Mouse (Mus musculus) heart, embryonic 16.5 days (tissue): Measurements from ENCODE around the gene Haus8. TPM values are rescaled to one million over a fixed set of nuclear protein-coding genes. Genes with fewer than 3 reads are reported as not detected.
"Not testable (repeated sequence)": the region's sequence is repeated elsewhere in the genome, so short reads cannot be mapped to it uniquely, and the experiment has no call there.

Experiments used
- ATAC-seq: fragments of 200-750 bp; cut with Nextera tagmentation; replicated peaks from 2 replicates; pipeline ENCODE4 v1.8.0; 2017; ENCODE audit warnings: moderate number of reproducible peaks; ENCODE audit not compliant: insufficient read depth, low FRiP score; ENCODE audit errors: extremely low read depth
- H3K27ac ChIP-seq: fragments of 300-500 bp; sonication (generic); 2 replicates; pipeline ENCODE4 v1.5.1; 2014; ENCODE audit warnings: mild to moderate bottlenecking, low read length, control low read depth, moderate library complexity
- H3K27me3 ChIP-seq: fragments of 300-500 bp; sonication (generic); 2 replicates; pipeline ENCODE4 v1.6.1; 2014; ENCODE audit warnings: low read length, mixed read lengths; ENCODE audit not compliant: control insufficient read depth, insufficient read depth
- H3K36me3 ChIP-seq: fragments of 300-500 bp; sonication (generic); 2 replicates; pipeline ENCODE4 v1.6.1; 2014; ENCODE audit not compliant: control insufficient read depth, insufficient read depth
- H3K4me1 ChIP-seq: fragments of 300-500 bp; sonication (generic); 2 replicates; pipeline ENCODE4 v1.6.1; 2014; ENCODE audit warnings: low read length, mixed read lengths; ENCODE audit not compliant: control insufficient read depth, insufficient read depth
- H3K4me2 ChIP-seq: fragments of 300-500 bp; sonication (generic); 2 replicates; pipeline ENCODE4 v1.6.1; 2014; ENCODE audit warnings: low read depth, mild to moderate bottlenecking, control low read depth, low read length
- H3K4me3 ChIP-seq: fragments of 300-500 bp; sonication (generic); 2 replicates; pipeline ENCODE4 v1.5.1; 2014; ENCODE audit warnings: mild to moderate bottlenecking, control low read depth, low read length
- H3K9ac ChIP-seq: fragments of 300-500 bp; sonication (generic); 2 replicates; pipeline ENCODE4 v1.6.1; 2014; ENCODE audit warnings: low read length, control low read depth
- H3K9me3 ChIP-seq: fragments of 300-500 bp; sonication (generic); replicated peaks from 2 replicates; pipeline ENCODE4 v1.6.1; 2016; ENCODE audit warnings: low read length; ENCODE audit not compliant: control insufficient read depth
- WGBS: fragments of 180-500 bp; shearing (Covaris S2); extraction: QIAGEN DNeasy Blood & Tissue Kit; methylation state at CpG from one replicate; pipeline ENCODE4 v1.1.7; 2014; 5-methylcytosine and 5-hydroxymethylcytosine counted together
- polyA plus RNA-seq: library from polyadenylated mRNA; unstranded; fragments of >200 nt; fragmentation: Nextera tagmentation; extraction: Ambion mirVana; gene quantifications from 2 replicates; pipeline ENCODE4 v1.2.1, GENCODE M21; 2015

Haus8 gene
- polyA plus RNA-seq, 1 experiment from 2014 or later, result 130 TPM

DNA sequence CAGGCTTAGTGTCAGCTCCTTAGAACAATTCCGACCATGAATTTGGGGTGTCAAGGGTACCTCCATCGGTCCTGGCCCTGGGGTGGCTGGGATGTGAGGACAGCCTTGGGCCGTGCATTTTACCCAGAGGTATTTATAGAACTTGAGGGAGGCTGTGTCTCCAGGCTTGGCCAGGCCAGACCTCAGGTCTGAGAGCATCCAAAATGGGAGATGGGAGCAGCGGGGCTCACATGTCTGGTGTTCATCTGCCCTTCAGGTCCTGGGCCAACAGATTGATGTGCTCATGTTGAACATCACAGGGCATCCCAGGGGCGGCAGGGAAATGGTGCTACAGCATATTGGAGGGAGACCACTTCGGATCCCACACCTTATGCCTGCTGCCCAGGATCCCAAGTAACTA is 18.6 kb upstream of the Haus8 start:
- H3K4me1 ChIP-seq, result peaks cover 11% of the 10 kb centered on the region
- 70% methylated on average over 6 of the region's 6 CpGs for WGBS
- H3K4me2 ChIP-seq, result no peak overlapping the region
- no peaks in the 10 kb centered on the region for H3K27me3 ChIP-seq
- H3K4me3 ChIP-seq, result no peak overlapping the region
- no peak overlapping the region for H3K9ac ChIP-seq
- no peak overlapping the region for H3K27ac ChIP-seq
- H3K36me3 ChIP-seq, result peaks cover 22% of the 10 kb centered on the region
- no peaks in the 10 kb centered on the region for H3K9me3 ChIP-seq
- 0 out of 2 replicates have a peak, but pooled peaks have one; percentile 4 for ATAC-seq

DNA sequence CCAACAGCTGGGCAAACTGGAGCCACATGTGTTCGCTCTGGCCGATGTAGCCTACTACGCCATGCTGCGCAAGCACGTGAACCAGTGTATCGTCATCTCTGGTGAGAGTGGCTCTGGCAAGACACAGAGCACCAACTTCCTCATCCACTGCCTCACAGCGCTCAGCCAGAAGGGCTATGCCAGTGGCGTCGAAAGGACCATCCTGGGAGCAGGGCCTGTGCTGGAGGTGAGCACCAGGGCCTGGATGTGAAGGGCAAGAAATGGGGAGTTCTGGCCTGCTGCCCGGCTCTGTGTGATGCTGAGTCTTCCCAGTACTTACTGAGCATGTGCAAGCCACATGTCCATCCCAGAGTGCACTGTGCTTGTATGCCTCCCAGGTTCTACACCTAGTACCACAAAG is 18.2 kb upstream of the Haus8 start:
- Histone ChIP-seq H3K4me2 (no peak overlapping the region), H3K27ac (no peak overlapping the region), H3K36me3 (peaks cover 22% of the 10 kb centered on the region), H3K9ac (no peak overlapping the region), H3K27me3 (no peaks in the 10 kb centered on the region), H3K4me3 (no peak overlapping the region), H3K9me3 (no peaks in the 10 kb centered on the region), H3K4me1 (peaks cover 15% of the 10 kb centered on the region)
- ATAC-seq, result no peak
- WGBS, result 92% methylated on average over 10 of the region's 10 CpGs

DNA sequence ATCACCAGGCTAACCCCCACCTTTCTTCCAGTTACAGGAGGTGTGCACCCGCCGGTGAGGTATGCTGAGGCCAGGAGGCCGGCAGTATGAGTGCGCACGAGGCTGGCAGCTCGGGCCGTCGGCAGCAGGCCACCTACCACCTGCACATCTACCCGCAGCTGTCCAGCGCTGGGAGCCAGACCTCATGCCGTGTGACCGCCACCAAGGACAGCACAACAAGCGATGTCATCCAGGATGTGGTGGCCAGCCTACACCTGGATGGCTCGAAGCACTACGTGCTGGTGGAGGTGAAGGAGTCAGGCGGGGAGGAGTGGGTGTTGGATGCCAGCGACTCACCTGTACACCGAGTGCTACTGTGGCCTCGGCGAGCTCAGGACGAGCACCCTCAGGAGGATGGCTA is 17.5 kb upstream of the Haus8 start:
- no peak overlapping the region for H3K4me2 ChIP-seq
- H3K4me3 ChIP-seq, result no peak overlapping the region
- ATAC-seq, result no peak
- no peaks in the 10 kb centered on the region for H3K9me3 ChIP-seq
- no peak overlapping the region for H3K27ac ChIP-seq
- H3K9ac ChIP-seq, result no peak overlapping the region
- WGBS, result 91% methylated on average over 21 of the region's 21 CpGs
- H3K27me3 ChIP-seq, result no peaks in the 10 kb centered on the region
- peaks cover 19% of the 10 kb centered on the region for H3K36me3 ChIP-seq
- peaks cover 18% of the 10 kb centered on the region for H3K4me1 ChIP-seq

DNA sequence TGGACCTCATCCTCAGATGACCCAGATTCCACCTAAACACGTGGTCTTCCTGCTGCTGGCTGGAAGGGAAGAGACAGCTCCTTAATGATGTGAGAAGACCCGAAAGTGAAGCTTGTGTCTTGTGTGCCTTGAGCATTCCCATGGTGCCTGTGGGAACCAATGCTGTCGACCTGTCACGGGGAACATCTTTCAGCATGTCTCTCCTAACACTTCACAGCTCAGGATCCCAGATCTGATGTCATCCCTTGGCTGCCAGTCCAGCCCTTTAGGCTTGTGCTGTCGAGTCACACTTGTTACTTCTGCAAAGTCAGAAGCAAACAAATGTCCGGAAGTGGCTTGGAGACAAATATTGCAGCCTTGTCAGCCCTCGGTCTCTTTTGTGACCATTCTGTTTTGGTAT is 16.4 kb upstream of the Haus8 start:
- no peaks in the 10 kb centered on the region for H3K9me3 ChIP-seq
- 39% methylated on average over 7 of the region's 7 CpGs for WGBS
- H3K9ac ChIP-seq, result no peak overlapping the region
- peaks cover 22% of the 10 kb centered on the region for H3K4me1 ChIP-seq
- H3K4me2 ChIP-seq, result no peak overlapping the region
- no peak overlapping the region for H3K4me3 ChIP-seq
- H3K27ac ChIP-seq, result peak overlapping the region; percentile 17
- H3K27me3 ChIP-seq, result no peaks in the 10 kb centered on the region
- ATAC-seq, result peak; percentile 22; the same call in 1 of the 2 replicates
- peaks cover 18% of the 10 kb centered on the region for H3K36me3 ChIP-seq

DNA sequence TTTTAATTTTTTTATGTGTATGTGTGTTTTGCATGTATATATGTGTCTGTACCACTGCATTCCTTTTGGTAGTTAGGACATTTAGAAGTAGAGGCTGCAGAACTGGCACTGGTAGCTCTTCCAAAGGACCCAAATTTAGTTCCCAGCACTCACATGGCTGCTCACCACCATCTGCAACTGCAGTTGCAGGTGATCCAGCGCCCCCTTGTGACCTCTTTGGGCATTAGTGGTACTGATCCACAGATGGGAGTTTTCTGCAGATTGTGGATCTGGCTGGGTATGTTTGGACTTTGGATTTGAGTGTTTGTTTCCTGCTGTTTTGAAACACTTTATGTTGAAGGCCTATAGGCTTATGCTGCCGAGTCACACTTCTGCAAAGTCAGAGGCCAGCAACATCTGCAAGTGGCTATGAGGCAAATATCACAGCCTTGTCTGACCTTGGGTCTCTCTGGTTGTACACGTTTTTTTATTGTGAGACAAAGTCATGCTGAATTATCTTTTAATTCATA is 15.8 kb upstream of the Haus8 start:
- peaks cover 18% of the 10 kb centered on the region for H3K36me3 ChIP-seq
- H3K9me3 ChIP-seq, result no peaks in the 10 kb centered on the region
- no peak overlapping the region for H3K4me3 ChIP-seq
- H3K9ac ChIP-seq, result no peak overlapping the region
- H3K4me2 ChIP-seq, result no peak overlapping the region
- H3K4me1 ChIP-seq, result peaks cover 22% of the 10 kb centered on the region
- WGBS, result 51% methylated on average over 3 of the region's 3 CpGs
- peak overlapping the region; percentile 17 for H3K27ac ChIP-seq
- no peaks in the 10 kb centered on the region for H3K27me3 ChIP-seq
- no peak for ATAC-seq

DNA sequence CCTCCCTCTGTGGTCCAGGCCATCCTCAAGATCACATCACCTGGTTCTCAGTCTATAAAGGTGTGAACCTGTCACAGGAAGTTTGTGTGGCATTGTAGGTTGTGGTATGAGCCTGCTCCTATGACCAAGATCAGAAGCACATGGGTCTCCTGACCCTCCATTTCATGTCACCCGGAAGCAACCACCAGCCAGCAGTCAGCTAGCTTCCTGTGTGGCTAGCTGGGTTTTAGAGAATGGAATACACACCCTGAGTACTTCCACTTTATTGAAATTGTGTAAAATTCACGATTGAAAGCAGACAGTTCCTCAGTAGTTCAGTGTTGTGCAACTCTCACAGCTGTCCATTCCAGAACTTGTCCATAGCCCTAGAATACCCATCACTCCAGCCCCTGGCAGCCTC is 13.5 kb upstream of the Haus8 start:
- H3K36me3 ChIP-seq, result peaks cover 12% of the 10 kb centered on the region
- H3K4me2 ChIP-seq, H3K4me3 ChIP-seq, ATAC-seq, H3K27ac ChIP-seq, H3K27me3 ChIP-seq, H3K9me3 ChIP-seq, H3K9ac ChIP-seq: not testable (repeated sequence)
- peaks cover 42% of the 10 kb centered on the region for H3K4me1 ChIP-seq
- 73% methylated on average over 2 of the region's 2 CpGs for WGBS

DNA sequence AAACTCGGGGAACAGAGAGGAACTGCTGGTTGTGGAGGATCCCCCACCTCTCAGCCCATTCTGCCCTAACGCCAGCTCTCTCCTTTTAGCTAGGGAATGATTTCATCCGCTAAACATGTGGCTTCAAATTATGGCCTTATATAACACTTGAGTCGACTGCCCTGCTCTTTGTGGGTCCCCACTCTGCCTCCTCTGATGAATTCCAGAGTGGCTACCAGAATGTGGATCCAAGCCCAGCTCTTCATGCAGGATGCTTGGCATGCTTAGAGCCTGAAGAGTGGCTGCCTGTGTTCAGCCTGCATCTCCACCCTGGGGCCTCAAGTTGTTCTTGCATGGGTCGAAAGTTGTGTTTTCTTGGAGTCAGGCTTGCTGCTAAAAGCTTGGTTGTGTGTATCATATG is 9.9 kb upstream of the Haus8 start:
- ATAC-seq, result peak; percentile 79
- Histone ChIP-seq H3K4me2 (peak overlapping the region; percentile 31; the same call in 1 of the 2 replicates), H3K36me3 (no peaks in the 10 kb centered on the region), H3K4me3 (no peak overlapping the region), H3K27me3 (no peaks in the 10 kb centered on the region), H3K4me1 (peaks cover 35% of the 10 kb centered on the region), H3K9me3 (no peaks in the 10 kb centered on the region), H3K27ac (peak overlapping the region; percentile 86), H3K9ac (peak overlapping the region; percentile 49; the same call in 1 of the 2 replicates)
- WGBS, result 34% methylated on average over 5 of the region's 5 CpGs

DNA sequence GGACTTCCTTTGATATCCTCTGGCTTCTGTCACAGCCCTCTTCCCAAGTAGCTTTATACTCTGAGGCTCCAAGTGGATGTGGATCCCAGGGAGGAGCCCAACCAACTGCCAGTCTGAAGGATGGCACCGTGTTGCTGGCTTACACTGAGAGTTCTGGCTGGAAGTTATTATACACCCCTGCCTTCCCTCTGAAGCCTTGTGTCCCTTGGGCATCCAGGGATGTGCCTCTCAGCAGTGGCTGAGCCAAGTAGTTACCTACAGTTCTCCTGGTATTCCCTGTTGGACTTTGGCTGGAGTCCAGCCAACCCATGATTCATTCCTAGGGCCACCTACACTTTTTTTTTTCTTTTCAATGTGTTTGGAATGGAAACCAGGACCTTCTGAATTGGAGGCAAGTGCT is 9.0 kb upstream of the Haus8 start:
- H3K4me2 ChIP-seq, H3K9me3 ChIP-seq, ATAC-seq, H3K36me3 ChIP-seq, H3K27me3 ChIP-seq, H3K4me3 ChIP-seq: not testable (repeated sequence)
- WGBS, result 42% methylated on average over 1 of the region's 1 CpGs
- peaks cover 35% of the 10 kb centered on the region for H3K4me1 ChIP-seq
- peak overlapping the region; percentile 86 for H3K27ac ChIP-seq
- H3K9ac ChIP-seq, result peak overlapping the region; percentile 11; the same call in 1 of the 2 replicates

DNA sequence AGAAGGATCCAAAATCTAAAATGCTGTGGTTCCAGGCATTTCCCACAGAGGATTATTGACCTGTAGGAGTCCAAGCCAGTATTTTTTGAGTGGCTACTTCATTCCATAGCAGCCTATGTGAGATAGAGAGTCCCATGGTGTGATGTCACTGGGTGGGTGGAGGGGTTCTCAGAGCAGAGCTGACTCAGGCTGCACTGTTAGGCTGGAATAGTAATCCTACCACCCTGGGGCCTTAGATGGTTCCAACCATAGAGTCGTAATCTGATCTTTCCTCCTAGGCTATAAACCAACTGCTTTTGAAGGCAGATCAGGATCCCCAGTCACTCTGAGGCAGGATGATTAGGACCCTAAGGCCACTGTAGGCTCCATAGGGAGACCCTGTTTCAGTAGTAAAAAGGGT is 6.7 kb upstream of the Haus8 start:
- H3K4me2 ChIP-seq, H3K4me3 ChIP-seq, H3K27ac ChIP-seq, H3K9me3 ChIP-seq, H3K27me3 ChIP-seq, ATAC-seq, H3K36me3 ChIP-seq, H3K9ac ChIP-seq: not testable (repeated sequence)
- WGBS, result 86% methylated on average over 1 of the region's 1 CpGs
- peaks cover 30% of the 10 kb centered on the region for H3K4me1 ChIP-seq
